Mouse (Mus musculus): ENCODE measurements around the gene Ddr1. TPM values are rescaled to one million over a fixed set of nuclear protein-coding genes. Genes with fewer than 3 reads are reported as not detected.
A peak's percentile ranks its signal among the peaks of the same experiment; 100 is the strongest.
"Not testable (repeated sequence)": the region's sequence is repeated elsewhere in the genome, so short reads cannot be mapped to it uniquely, and the experiment has no call there.

Gene Ddr1
- total RNA-seq (2015; ENCODE audit: low replicate concordance) (not detected in 2 replicates), total RNA-seq (2017; ENCODE audit: low replicate concordance) (0.26 TPM in 1 of 2 replicates, not detected in the other)

DNA sequence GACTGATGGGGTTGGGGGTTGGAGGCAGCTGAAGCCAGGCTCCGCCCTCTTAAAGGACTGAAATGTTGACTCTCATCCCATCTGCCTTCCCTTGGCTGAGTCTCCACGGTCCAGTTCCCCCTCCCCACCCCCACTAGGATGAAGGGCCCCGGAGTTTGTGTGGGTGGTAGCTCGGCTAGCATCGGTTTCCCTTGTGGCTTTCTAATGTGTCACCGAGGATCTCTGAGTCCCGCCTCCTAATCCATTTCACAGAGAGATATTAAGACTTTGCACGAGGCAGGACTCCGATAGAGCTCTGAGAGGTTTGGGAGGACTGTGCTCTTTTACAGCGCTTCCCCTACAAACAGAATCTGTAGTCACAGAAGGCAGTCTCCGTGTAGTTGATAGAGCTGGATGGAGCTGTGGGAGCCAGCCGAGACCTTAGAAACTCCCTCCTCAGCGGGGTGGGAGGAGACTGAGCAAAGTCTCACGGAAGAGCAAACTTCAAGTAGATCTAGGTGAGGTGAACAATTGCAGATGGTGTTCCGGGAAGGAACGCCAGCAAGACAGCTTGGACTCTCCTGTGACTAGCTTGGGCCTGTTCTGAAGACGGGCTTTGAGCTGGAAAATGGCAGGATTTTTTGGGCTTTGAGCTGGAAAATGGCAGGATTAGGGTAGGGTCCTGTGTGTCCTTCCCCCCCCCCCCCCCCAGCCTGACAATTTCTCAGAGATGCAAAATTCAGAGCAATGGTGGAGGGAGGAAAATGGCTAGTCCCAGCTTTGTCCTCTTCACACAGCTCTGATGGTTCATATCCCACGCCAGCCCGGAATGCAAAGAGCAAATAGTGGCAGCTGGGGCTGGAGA is at the start of gene Ddr1:
TSS of gene Ddr1 (minus strand) at position 1 of the 844 bp plus-strand sequence.
- no peak for ATAC-seq (replicated peaks; ENCODE audit: low FRiP score, poor library complexity, severe bottlenecking)

DNA sequence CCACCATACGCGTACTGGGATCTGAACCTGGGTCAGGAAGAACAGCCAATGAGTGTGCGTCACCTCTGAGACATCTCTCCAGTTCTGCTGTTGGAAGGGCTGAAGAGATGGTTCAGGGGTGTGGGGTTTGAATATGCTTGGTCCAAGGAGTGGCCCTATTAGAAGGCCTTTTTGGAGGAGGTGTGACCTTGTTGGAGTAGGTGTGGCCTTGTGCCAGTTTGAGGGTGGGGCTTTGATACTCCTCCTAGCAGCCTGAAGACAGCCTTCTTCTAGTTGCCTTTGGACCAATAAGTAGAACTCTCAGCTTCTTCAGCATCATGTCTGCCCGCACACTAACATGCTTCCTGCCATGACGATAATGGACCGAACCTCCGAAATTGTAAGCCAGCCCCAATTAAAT is 49.2 kb upstream of the Ddr1 start:
- peak; percentile 89 for ATAC-seq (replicated peaks; ENCODE audit: low FRiP score, poor library complexity, severe bottlenecking)

DNA sequence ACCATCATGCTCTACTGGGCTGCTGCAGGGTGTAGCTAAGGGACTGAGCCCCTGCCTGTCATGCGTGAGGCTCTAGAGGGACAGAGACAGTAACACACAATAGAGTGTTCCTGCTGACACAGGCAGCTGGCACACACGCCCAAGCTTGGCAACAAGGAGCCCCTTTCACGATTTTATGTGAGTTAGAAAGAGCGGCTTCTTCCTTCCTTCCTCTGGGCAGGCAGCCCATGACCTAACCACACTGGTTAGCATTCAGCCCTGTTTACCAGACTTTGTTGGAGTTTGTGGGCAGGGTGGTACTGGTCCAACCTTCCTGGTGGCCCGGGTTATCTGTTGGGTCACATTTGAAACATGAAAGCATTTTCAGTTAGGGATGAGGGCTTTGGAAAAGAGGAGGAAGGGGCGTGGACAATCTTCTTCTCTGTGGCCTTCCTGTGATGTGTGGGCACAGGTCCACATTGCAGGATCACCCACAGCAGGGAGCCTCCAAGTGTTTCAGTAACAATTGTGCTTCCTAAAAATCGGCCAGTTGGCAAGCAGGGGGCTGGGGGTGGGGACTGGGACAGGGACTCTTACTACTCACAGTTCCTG is 47.9 kb upstream of the Ddr1 start:
- no peak for ATAC-seq (replicated peaks; ENCODE audit: low FRiP score, poor library complexity, severe bottlenecking)

DNA sequence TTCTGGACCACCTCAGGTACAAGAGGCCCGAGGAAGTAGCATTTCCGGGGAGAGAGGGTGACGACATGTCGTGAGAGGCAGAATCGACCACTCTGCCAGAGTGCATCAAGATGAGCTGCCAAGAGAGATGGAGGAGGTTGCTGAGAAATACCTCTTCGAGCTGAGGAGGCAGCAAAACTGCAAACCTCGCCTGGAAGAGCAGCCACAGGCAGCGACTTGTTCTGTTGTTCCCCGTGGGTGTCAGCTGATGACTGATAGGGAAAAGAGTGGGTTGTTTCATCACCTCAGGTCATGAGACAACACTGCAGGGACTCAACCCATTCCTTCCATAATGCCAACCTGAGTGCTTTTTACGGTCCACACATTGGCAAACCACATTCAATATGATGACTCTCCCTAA is 45.3 kb upstream of the Ddr1 start:
- no peak for ATAC-seq (replicated peaks; ENCODE audit: low FRiP score, poor library complexity, severe bottlenecking)

DNA sequence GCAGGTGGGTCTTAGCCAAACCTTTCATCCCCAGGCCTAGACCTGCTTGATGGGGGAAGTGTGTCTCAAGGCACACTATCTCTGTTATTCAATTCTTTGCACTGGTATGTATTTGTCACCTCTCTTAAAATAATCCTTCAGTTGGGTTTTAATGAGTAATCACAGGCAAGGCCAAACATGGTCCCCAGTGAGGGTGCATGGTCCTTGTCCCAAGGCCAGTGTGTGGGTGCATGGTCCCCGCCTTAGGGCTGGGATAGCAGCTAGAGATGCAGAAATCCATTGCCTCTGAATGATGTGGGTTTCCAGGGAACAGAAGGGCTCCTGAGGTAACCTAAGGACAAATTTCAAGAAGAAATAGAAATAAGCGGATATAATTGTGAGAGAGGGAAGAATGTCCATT is 39.9 kb upstream of the Ddr1 start:
- no peak for ATAC-seq (replicated peaks; ENCODE audit: low FRiP score, poor library complexity, severe bottlenecking)

DNA sequence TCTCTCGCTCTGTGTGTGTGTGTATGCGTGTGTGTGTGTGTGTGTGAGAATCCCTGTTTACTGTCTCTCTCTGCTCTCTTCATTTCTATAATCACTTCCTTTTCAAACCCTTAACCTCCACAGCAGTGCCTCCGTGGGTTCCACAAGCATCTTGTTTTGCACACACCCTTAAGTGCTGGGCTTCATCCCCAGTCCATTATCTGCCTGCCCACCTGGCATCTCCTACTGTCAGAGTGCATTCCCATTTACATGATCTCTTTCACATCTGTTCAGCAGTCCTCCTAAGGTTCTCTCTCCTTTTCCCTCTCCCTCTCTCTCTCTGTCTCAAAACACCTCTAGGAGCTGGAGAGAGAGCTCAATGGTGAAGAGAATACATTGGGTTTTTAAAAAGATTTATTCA is 38.5 kb upstream of the Ddr1 start:
- ATAC-seq (replicated peaks; ENCODE audit: low FRiP score, poor library complexity, severe bottlenecking): peak; percentile 75

DNA sequence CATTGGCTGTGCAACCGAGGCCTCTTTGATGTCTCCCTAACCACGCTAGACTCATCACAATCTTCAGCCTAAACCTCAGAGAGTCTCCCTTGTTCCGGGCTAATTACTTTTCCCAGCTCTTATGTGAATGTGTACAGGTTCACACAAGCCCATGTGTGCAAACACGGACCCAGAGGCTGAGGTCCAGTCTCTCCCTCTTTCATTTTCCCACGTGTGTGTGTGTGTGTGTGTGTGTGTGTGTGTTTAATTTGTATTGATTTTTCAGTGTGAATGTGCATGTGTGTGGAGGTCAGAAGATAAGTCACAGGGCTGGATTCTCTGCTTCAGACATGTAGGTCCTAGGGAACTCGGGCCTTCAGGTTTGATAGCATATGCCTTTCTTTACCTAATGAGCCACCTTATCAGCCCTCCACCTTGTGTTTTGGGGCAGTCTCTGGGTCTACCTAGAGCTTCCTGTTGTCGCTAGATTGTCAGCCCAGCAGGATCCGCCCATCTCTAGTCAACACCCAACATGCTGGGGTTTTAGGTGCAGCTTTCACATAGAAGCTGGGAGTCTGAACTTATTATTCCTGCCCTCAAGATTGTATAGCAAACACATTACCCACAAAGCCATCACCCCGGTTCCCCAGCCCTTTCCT is 37.3 kb upstream of the Ddr1 start:
- ATAC-seq (replicated peaks; ENCODE audit: low FRiP score, poor library complexity, severe bottlenecking): peak; percentile 72

DNA sequence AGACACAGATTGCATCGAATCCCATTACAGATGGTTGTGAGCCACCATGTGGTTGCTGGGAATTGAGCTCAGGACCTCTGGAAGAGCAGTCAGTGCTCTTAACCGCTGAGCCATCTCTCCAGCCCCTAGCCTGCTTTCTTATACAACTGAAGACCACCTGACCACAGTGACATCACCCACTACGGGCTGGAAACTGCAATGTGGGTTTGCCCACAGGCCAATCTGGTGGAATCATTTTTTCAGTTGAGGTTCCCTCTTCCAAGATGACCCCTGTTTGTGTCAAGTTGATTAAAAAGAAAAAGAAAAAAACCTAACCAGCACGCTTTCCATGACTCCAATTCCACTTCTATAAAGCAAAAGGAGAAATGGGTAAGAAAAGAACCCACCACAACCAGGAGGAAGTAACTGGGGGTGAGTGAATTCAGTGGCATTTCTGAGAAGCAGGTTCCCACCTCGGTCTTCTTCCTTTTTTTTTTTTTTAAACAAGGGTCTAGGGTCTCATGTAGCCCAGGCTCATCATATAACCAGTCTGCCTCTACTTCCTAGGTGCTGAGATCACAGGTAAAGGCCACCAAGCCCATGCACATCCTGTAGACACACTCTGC is 36.0 kb upstream of the Ddr1 start:
- no peak for ATAC-seq (replicated peaks; ENCODE audit: low FRiP score, poor library complexity, severe bottlenecking)

DNA sequence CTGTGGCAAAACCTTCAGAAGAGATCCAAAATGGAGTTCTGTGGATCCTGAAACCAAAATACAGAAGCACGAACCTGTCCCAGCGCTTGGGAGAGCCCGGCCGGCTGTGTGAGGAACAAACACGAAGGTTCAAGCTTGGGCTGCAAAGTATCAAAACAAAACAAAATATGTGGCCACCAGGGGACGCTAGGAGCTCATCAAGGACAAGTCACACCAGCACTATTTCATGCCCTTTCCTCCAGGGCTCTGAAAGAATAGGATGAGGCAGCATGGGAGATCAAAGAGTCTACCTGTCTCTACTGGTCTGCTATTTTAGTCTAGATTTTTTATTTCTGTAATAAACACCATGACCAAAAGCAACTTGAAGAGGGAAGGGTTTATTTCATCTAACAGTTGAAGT is 35.3 kb upstream of the Ddr1 start:
- peak; percentile 40 for ATAC-seq (replicated peaks; ENCODE audit: low FRiP score, poor library complexity, severe bottlenecking)

DNA sequence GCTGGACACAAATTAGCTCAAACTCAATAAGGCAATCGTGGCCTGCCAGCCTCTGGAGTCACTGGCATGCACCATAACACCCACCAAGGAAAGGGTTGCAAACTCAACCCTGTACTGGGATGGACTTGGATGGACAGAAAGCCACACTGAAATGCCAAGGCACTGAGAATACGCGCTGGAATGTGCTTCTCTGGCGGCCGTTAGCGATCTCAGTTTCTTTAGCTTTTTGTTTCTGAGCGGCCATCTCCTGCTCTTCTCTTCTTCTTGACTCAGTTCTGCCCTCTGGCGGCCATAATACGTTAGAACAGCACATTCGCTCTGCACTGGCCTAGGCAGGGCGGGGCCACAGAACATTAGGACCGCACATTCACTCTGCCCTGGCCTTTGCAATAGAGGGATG is 33.3 kb upstream of the Ddr1 start:
- peak; percentile 40 for ATAC-seq (replicated peaks; ENCODE audit: low FRiP score, poor library complexity, severe bottlenecking)

DNA sequence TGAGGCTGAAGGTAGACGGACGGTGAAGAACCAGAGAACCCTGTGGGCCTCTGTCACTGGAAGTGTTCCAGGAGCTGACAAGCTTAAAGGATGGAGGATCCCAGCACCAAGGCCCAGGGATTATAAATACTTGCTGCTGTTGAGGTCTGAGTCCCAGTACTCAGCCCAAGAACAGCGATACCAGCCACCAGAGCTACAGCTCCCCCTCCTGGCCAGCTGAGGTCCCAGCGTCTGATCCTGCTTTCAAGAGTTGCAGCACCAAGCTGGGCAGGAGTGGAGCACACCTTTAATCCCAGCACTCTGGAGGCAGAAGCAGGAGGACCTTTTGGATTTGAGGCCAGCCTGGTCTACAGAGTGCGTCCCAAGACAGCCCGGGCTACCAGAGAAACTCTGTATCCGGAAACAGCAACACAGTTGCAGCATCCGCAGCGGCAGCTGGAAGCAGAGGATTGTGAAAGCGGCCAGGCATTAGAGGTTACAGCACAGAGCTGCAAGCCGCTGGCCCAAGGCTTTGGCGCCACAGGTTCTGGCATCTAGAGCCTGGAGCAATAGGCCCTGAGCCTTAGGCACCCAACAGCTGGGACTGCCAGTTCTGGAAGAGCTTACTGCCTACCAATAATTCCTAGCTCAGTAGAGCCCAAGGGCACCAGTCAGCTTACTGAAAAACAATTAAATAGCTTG is 32.0 kb upstream of the Ddr1 start:
- peak; percentile 37; the same call in 1 of the 2 replicates for ATAC-seq (replicated peaks; ENCODE audit: low FRiP score, poor library complexity, severe bottlenecking)

DNA sequence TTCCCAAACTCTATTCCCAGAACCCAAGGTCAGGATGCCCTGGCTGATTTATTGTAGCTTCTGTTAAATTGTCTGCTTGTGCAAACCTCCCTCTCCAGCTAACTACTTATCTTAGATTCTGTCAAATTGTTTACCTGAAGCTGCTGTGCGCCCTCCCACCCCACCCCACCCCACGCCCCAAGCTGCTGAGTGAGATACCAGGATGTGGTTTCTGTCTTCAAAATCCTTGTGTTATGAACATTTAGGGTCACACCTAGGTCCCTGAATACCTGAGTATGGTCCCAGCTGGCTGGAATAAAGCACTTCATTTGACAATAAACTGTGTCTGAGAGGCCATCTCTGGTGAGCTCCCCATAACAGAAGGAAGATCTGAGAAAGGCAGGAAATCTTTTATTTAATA is 30.1 kb upstream of the Ddr1 start:
- ATAC-seq (replicated peaks; ENCODE audit: low FRiP score, poor library complexity, severe bottlenecking): no peak

DNA sequence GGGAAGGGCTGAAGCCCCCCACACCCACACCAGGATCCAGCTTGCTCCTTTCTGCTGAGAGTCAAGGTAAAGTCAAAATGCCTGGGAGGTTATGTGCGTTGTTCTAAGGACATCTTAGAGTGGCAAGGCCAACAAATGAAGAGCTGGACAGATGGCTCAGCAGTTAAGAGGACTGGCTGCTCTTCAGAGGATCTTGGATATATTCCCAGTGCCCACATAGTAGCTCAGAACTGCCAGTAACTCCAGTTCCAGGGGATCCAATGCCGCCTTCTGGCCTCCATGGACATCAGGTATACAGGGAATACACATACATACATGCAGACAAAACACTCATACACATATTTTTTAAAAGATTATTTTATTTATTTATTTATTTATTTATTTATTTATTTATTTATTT is 29.0 kb upstream of the Ddr1 start:
- no peak for ATAC-seq (replicated peaks; ENCODE audit: low FRiP score, poor library complexity, severe bottlenecking)

DNA sequence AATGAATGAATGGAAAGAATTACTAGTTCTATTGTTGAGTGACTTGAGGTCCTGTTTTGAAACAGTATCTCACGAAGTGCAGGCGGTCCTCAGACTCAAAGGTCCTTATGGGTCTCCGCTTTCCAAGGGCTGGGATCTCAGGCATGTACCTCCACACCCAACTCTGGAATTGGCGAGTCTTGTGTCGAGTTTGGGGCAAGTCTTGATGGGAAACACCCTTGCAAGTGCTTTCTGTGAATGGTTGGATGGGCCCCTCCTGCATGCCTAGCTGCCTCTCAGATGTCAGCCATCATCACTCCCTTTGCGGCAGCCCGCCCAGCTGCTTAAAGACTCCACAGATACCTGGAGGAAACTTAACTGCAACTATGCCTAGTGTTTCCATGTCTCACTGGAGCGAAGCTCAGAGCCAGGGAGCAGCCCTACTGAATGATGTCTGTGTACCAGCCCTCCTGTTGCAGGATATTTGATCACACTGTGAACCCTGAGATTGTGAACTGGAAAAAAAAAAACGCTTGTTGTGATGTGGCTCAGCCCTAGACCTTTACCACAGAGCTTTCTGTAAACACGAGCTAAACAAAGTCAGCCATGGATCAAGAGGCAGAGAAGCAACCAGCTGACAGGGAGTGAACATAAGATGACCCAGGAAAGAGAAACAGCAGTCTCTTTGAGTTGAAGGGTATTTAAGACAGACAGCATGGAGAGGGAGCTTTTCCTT is 27.2 kb upstream of the Ddr1 start:
- ATAC-seq (replicated peaks; ENCODE audit: low FRiP score, poor library complexity, severe bottlenecking): no peak

DNA sequence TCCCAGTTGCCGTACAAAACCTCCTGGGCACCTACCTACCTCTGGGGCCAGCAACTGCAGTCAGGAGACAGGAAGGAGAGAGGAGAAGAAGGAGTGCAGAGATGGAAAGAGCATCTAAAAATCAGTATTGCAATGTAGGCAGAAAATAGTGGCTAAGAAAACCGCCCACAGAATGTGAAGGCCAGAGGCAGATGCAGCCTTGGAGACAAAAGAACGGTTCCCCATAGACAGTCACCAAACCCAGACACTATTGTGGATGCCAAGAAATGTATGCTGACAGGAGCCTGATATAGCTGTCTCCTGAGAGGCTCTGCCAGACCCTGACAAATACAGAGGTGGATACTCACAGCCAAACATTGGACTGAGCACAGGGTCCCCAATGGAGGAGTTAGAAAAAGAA is 25.7 kb upstream of the Ddr1 start:
- not testable (repeated sequence) for ATAC-seq (replicated peaks; ENCODE audit: low FRiP score, poor library complexity, severe bottlenecking)

DNA sequence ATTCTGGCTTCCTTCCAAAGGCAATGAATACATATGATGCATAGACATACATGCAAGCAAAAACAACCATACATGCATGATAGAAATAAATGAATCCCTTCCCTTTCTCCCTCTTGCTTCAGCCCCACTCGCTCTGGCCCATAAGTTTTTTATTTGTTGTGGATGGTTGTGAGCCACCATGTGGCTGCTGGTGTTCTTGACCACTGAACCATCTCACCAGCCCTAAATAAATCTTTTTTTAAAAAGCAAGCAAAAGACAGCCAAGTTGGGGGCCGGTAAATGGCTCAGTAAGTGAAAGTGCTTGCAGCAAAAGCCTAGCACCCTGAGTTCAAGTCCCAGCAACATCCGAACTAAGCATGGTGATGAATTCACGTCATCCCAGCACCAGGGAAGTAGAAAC is 24.4 kb upstream of the Ddr1 start:
- ATAC-seq (replicated peaks; ENCODE audit: low FRiP score, poor library complexity, severe bottlenecking): no peak

DNA sequence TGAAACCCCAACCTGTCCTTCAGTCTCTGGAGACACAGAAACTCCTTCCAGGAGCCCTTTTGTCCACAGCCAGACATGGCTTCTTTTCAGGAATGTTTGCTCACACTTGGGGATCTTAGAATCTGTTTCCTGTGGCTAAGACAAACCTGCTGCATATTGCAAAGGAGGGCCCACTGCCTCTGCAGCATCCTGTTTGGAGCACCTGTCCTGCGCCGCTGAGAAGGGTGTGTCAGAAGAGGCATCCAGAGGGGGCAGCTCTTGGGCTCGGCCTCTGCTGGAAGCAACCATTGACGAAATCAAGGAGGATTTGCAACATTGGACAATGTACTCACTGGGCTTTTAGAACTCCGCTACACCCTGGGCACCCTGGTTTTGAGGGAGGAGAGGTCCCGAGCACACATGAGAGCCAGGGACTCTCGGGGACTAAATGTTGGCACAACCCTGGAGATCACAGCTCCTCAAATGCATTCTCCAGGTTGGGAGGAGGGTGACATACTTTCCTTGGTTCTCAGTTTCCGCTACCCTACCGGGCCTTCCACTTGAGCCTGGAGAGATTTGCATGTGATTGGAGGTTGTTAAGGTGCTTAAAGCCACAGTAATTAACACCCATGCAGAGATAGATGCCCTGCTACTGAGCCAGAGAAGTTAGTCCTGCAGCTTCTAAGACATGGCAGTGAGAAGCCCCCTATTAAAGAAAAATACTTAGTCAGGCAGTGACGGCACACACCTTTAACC is 23.2 kb upstream of the Ddr1 start:
- ATAC-seq (replicated peaks; ENCODE audit: low FRiP score, poor library complexity, severe bottlenecking): no peak

DNA sequence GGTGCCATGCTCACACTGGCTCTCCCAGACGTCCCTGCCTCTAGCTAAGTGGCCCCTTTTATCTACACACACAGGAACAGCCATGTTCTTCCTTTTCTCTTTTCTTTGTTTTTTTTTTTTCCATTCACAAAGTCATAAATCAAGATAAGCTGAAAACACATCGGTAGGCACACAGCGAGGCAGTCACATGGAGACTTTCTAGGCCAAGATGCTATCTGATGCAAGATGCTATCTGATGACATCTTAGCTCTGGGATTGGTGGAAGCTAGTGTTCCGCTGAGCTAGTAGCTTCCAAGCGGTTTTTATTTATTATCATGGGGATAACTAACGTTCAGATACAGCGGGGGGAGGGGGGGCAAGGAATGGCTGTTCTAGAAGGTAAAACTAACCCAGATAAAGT is 22.6 kb upstream of the Ddr1 start:
- no peak for ATAC-seq (replicated peaks; ENCODE audit: low FRiP score, poor library complexity, severe bottlenecking)
